Mouse (Mus musculus) brain, adult 2 months (tissue): ENCODE measurements around the gene Pus7.
"Not testable (repeated sequence)": the region's sequence is repeated elsewhere in the genome, so short reads cannot be mapped to it uniquely, and the experiment has no call there.

Experiments used
- DNase-seq: peaks from one replicate; pipeline ENCODE4 v3.0.0; 2011; ENCODE audit warnings: low read depth, low spot score

The Pus7 gene

GRCm38 (mm10) chr5:23755591-23755990 lies 27.9 kb downstream of the Pus7 start:
- DNase-seq = no peak

GRCm38 (mm10) chr5:23749882-23750281 lies 33.6 kb downstream of the Pus7 start:
- peak; percentile 12 for DNase-seq

DNA sequence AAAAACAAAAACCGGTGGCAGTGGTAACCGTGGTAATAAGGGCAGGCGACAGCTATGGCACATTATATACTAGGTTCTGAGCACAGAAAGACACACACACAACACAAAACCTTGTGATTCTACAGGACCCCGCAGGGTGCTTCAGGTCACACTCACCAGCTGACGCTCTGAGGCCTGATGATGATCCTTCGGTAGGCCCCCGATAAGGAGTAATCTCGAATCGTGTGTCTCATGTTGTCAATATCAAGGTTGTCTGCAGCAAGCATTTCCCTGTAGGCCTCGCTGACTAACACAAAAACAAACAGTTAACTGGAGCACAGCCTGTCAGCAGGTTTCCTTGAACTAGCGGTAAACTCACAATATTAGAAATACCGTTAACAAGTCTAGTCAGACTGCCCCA lies 40.2 kb downstream of the Pus7 start:
- no peak for DNase-seq

DNA sequence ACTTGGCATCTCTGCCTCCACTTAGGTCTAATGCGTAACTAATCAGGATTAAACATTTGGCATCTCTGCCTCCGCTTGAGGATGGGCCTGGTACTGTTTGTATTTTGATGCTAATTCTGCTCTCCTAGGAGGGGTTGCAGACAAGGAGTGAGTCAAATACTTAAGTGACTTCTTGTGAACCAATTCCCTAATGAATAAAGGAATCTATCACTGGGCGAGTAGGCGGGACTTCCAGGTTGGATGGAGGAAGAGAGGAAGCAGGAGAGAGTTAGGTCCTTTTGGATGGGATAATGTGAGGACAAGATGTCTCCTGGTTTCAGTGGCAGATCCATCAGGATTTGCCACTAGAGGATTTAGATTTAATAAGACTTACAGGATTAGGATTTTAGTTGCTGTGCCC lies 46.4 kb downstream of the Pus7 start:
- DNase-seq = no peak

GRCm38 (mm10) chr5:23736366-23736765 lies 47.1 kb downstream of the Pus7 start:
- no peak for DNase-seq

DNA sequence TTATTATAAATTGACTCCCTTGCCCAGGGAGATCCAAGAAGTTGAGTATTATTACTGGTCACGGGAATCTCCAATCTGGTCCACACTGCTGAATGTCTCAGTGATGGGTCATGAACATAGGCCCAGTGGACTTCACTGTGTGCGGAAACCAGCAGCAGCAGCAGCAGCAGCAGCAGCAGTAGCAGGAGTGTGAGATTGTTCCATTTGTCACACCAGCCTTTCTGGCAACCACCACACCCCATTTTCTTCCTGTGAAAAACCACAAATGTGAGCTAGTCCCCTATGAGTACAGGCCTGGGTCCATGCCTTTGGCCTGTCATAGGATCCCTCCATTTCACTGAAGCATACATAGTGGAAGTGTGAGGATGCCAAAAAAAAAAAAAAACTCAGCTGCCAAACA lies 61.6 kb downstream of the Pus7 start:
- DNase-seq = no peak

- DNase-seq = no peak
These were observed 64.6 kb downstream of the Pus7 start for GRCm38 (mm10) chr5:23718881-23719328.

DNA sequence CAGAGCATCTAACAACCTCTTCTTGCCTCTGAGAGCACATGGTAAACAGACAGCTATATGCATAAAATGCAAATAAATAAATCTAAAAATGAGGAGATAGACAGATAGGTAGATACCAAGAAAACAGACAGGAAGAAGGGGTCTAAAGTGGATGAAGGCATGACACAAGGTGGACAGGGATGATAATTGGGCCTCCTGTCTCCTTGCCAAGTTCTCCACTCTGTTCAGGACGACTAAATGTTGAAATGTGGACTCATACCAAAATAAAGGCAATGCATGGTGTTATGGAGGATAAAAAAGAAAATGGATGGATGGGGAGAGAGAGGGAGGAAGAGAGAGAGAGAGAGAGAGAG lies 65.4 kb downstream of the Pus7 start:
- no peak for DNase-seq

- DNase-seq = no peak
These were observed 65.9 kb downstream of the Pus7 start for GRCm38 (mm10) chr5:23717469-23718181.

- DNase-seq = no peak
These were observed 69.8 kb downstream of the Pus7 start for GRCm38 (mm10) chr5:23713401-23714335.

GRCm38 (mm10) chr5:23712130-23713001 lies 71.1 kb downstream of the Pus7 start:
- peak; percentile 45 for DNase-seq

DNA sequence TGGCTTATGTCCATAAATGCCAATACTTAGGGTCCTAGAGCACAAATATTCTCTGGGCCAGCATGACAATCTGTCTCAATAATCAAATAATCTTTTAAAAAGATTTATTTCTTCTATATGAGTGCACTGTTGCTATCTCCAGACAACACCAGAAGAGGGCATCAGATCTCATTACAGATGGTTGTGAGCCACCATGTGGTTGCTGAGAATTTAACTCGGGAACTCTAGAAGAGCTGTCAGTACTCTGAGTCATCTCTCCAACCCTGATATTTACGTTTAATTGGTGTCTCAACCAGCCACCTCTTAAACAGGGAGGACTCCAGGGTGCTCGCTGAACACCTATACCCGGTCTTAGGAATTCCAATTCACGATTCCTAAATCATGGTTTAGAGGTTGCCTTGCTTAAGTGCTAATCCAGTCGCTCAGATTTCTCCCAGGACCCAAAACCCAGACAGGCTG lies 71.8 kb downstream of the Pus7 start:
- peak; percentile 27 for DNase-seq

GRCm38 (mm10) chr5:23711244-23711643 lies 72.3 kb downstream of the Pus7 start:
- DNase-seq = no peak

DNA sequence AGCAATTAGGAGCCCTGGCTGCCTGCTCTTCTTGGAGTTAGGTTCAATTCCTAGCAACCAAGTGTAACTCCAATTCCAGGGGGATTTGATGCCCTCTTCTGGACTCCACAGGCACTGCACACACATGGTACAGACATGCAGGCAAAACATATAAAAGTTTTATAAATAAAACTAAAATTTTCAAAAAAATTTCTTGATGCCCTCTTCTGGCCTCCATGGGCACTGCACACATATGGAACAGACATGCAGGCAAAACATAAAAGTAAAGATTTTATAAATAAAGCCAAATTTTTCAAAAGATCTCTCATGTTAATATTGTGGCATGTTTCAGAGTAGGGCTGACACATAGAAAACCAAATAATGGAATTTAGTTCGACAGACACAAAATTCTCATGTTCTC lies 73.8 kb downstream of the Pus7 start:
- no peak for DNase-seq

- not testable (repeated sequence) for DNase-seq
These were observed 76.6 kb downstream of the Pus7 start for GRCm38 (mm10) chr5:23706601-23707597.

DNA sequence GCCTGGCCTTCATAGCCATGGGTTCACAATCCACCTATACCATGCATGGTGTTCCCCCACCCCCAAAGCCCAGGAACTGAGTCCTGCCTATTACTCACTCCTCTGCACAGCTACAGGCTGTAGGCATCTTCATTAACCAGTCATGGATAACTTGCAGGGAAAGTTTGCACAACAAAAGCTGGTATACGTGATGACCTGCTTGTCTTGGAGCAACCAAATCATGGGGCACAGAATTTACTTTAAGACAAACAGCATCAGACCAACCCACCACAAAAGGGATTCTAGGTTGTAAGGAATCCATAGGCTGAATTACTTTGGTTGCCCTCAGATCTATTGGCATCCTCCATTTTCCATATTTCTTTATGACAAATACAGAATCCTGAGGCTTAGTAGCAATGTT lies 86.1 kb downstream of the Pus7 start:
- DNase-seq = no peak
